Mouse (Mus musculus) MEL (cell line): ENCODE measurements around the gene Sema6d.

Source experiments
- CHD1 ChIP-seq: IDR thresholded peaks from 2 replicates; pipeline ENCODE4 v1.6.1; 2012; ENCODE audit warnings: low read depth, mild to moderate bottlenecking, inconsistent platforms, low read length, improper control_type of control experiment
- CHD2 ChIP-seq: IDR thresholded peaks from 2 replicates; pipeline ENCODE4 v1.6.1; 2011; ENCODE audit warnings: low read length, improper control_type of control experiment
- CTCF ChIP-seq, 3 experiments: IDR thresholded peaks in 2 of 3; conservative IDR thresholded peaks in 1 of 3; 2 replicates each; pipeline ENCODE4 v1.5.1; 2011 to 2012; ENCODE audit warnings: low read length in 3 of 3, low read depth in 2 of 3, mild to moderate bottlenecking in 2 of 3, improper control_type of control experiment in 1 of 3, inconsistent platforms in 1 of 3, mixed read lengths in 1 of 3, moderate library complexity in 1 of 3; ENCODE audit not compliant: control insufficient read depth in 1 of 3, insufficient read depth in 1 of 3, poor library complexity in 1 of 3, severe bottlenecking in 1 of 3
- E2F4 ChIP-seq: IDR thresholded peaks from 2 replicates; pipeline ENCODE4 v1.6.1; 2011; ENCODE audit warnings: low read depth, low read length, improper control_type of control experiment, borderline replicate concordance
- ELF1 ChIP-seq: IDR thresholded peaks from 2 replicates; pipeline ENCODE4 v1.6.1; 2014; ENCODE audit warnings: low read depth, mild to moderate bottlenecking, inconsistent platforms, low read length, improper control_type of control experiment, moderate library complexity
- EP300 ChIP-seq, 2 experiments: IDR thresholded peaks; 2 replicates each; pipeline ENCODE4 v1.6.1; 2011; ENCODE audit warnings: improper control_type of control experiment in 2 of 2, low read length in 2 of 2, low read depth in 1 of 2, mild to moderate bottlenecking in 1 of 2
- GATA1 ChIP-seq: IDR thresholded peaks from 2 replicates; pipeline ENCODE4 v1.6.1; 2011; ENCODE audit warnings: low read depth, low read length, improper control_type of control experiment
- MXI1 ChIP-seq: IDR thresholded peaks from 2 replicates; pipeline ENCODE4 v1.6.1; 2011; ENCODE audit warnings: mild to moderate bottlenecking, low read depth, low read length, improper control_type of control experiment
- POLR2A ChIP-seq, 2 experiments: IDR thresholded peaks; 2 replicates each; pipeline ENCODE4 v1.6.1; 2011 to 2012; ENCODE audit warnings: low read length in 2 of 2, mild to moderate bottlenecking in 2 of 2, control low read depth in 1 of 2, improper control_type of control experiment in 1 of 2, low read depth in 1 of 2, moderate library complexity in 1 of 2; ENCODE audit not compliant: control insufficient read depth in 1 of 2, insufficient read depth in 1 of 2, poor library complexity in 1 of 2
- POLR2AphosphoS5 ChIP-seq: IDR thresholded peaks from 2 replicates; pipeline ENCODE4 v1.6.1; 2012; ENCODE audit warnings: low read depth, borderline replicate concordance, mild to moderate bottlenecking, inconsistent platforms, low read length, moderate library complexity, mixed read lengths
- RCOR1 ChIP-seq: IDR thresholded peaks from 2 replicates; pipeline ENCODE4 v1.6.1; 2012; ENCODE audit warnings: low read depth, mild to moderate bottlenecking, inconsistent platforms, low read length, improper control_type of control experiment
- SMC3 ChIP-seq: IDR thresholded peaks from 2 replicates; pipeline ENCODE4 v1.6.1; 2011; ENCODE audit warnings: low read depth, low read length, improper control_type of control experiment
- TAL1 ChIP-seq: IDR thresholded peaks from 2 replicates; pipeline ENCODE4 v1.6.1; 2012; ENCODE audit warnings: mild to moderate bottlenecking, inconsistent platforms, low read length, moderate library complexity, mixed read lengths
- ZMIZ1 ChIP-seq: IDR thresholded peaks from 2 replicates; pipeline ENCODE4 v1.6.1; 2012; ENCODE audit warnings: low read depth, mild to moderate bottlenecking, inconsistent platforms, low read length, improper control_type of control experiment, moderate library complexity

GRCm38 (mm10) chr2:124470346-124471042, 380.7 kb downstream of the Sema6d start:
- no peak for TF ChIP-seq EP300 (IDR thresholded peaks at IDR 0.05; ENCODE audit: low read depth in 1 of 2, low read length in 2 of 2)
- TF ChIP-seq TAL1, result no peak
- TF ChIP-seq CHD1, result no peak
- no peak for TF ChIP-seq MXI1
- TF ChIP-seq CTCF (IDR thresholded peaks at IDR 0.05 in 2 of 3, conservative IDR thresholded peaks at IDR 0.05 in 1 of 3; ENCODE audit: control insufficient read depth in 1 of 3, insufficient read depth in 1 of 3, low read depth in 2 of 3, low read length in 3 of 3, poor library complexity in 1 of 3, severe bottlenecking in 1 of 3), result no peak
- TF ChIP-seq RCOR1, result no peak
- no peak for TF ChIP-seq ELF1
- no peak for TF ChIP-seq ZMIZ1
- no peak for TF ChIP-seq POLR2A (IDR thresholded peaks at IDR 0.05; ENCODE audit: control insufficient read depth in 1 of 2, insufficient read depth in 1 of 2, low read depth in 1 of 2, low read length in 2 of 2, poor library complexity in 1 of 2)
- no peak for TF ChIP-seq E2F4
- TF ChIP-seq SMC3, result no peak
- no peak for TF ChIP-seq CHD2
- no peak for TF ChIP-seq POLR2AphosphoS5
- TF ChIP-seq GATA1, result no peak
